Mouse (Mus musculus) adrenal gland, postnatal 14 days (tissue): ENCODE data around the gene Acrbp. TPM values are rescaled to one million over a fixed set of nuclear protein-coding genes. Genes with fewer than 3 reads are reported as not detected.
A peak's percentile ranks its signal among the peaks of the same experiment; 100 is the strongest.
"Not testable (repeated sequence)": the region's sequence is repeated elsewhere in the genome, so short reads cannot be mapped to it uniquely, and the experiment has no call there.

ENCODE experiments used
- DNase-seq: peaks from one replicate; pipeline ENCODE4 v3.0.0; 2021; ENCODE audit warnings: mixed read lengths
- long read RNA-seq, 2 experiments: library from polyadenylated mRNA; stranded (forward); transcript quantifications; one replicate each; pipeline ENCODE4 v2.0.0; 2021
- total RNA-seq: library from RNA; stranded (reverse); gene quantifications from 2 replicates; pipeline ENCODE4 v1.2.3, GENCODE M21; 2021

Gene Acrbp
- 7.5 and 8.2 TPM in 2 replicates for total RNA-seq
- long read RNA-seq, experiment 1 = 0 reads
- long read RNA-seq, experiment 2 = 0 reads

- no peak for DNase-seq
These were observed at the start of gene Acrbp for GRCm38 (mm10) chr6:125049678-125050077. TSS of gene Acrbp (plus strand) at chr6:125049689.

- no peak for DNase-seq
These were observed 45.8 kb upstream of the Acrbp start for GRCm38 (mm10) chr6:125003706-125004105.

GRCm38 (mm10) chr6:125005086-125005485 is 44.4 kb upstream of the Acrbp start:
- DNase-seq = no peak

- DNase-seq = no peak
These were observed 41.4 kb upstream of the Acrbp start for GRCm38 (mm10) chr6:125008060-125008459.

- DNase-seq = peak; percentile 98
These were observed 40.8 kb upstream of the Acrbp start for GRCm38 (mm10) chr6:125008586-125009128.

- DNase-seq = no peak
These were observed 40.5 kb upstream of the Acrbp start, which contains the start of gene Zfp384 for GRCm38 (mm10) chr6:125009129-125009180. TSS of gene Zfp384 (plus strand) at chr6:125009145.

GRCm38 (mm10) chr6:125009181-125010073 is 40.1 kb upstream of the Acrbp start:
- DNase-seq = peak; percentile 94

- DNase-seq = no peak
These were observed 31.8 kb upstream of the Acrbp start for GRCm38 (mm10) chr6:125017682-125018081.

- peak; percentile 85 for DNase-seq
These were observed 19.0 kb upstream of the Acrbp start for GRCm38 (mm10) chr6:125030532-125030931.

GRCm38 (mm10) chr6:125031604-125032003 is 17.9 kb upstream of the Acrbp start:
- DNase-seq = no peak

- no peak for DNase-seq
These were observed 10.8 kb upstream of the Acrbp start for GRCm38 (mm10) chr6:125038666-125039065.

- no peak for DNase-seq
These were observed 10.4 kb upstream of the Acrbp start for GRCm38 (mm10) chr6:125039131-125039530.

- peak; percentile 93 for DNase-seq
These were observed 9.8 kb upstream of the Acrbp start, which contains the start of gene Ing4 for GRCm38 (mm10) chr6:125039533-125040153. TSS of gene Ing4 (plus strand) at chr6:125039760.

- DNase-seq = no peak
These were observed 9.3 kb upstream of the Acrbp start for GRCm38 (mm10) chr6:125040221-125040620.

- DNase-seq = no peak
These were observed 8.4 kb upstream of the Acrbp start for GRCm38 (mm10) chr6:125041047-125041446.

GRCm38 (mm10) chr6:125042081-125042480 is 7.4 kb upstream of the Acrbp start:
- DNase-seq = no peak

GRCm38 (mm10) chr6:125046691-125047090 is 2.8 kb upstream of the Acrbp start:
- DNase-seq = peak; percentile 91

GRCm38 (mm10) chr6:125051237-125051636 is 1.7 kb downstream of the Acrbp start:
- DNase-seq = peak; percentile 43

- no peak for DNase-seq
These were observed 12.0 kb downstream of the Acrbp start for GRCm38 (mm10) chr6:125061493-125061892.

- DNase-seq = no peak
These were observed 13.0 kb downstream of the Acrbp start for GRCm38 (mm10) chr6:125062511-125062910.

- DNase-seq = no peak
These were observed 14.4 kb downstream of the Acrbp start for GRCm38 (mm10) chr6:125063906-125064305.

- not testable (repeated sequence) for DNase-seq
These were observed 15.7 kb downstream of the Acrbp start for GRCm38 (mm10) chr6:125065223-125065622.

GRCm38 (mm10) chr6:125067571-125067995 is 18.1 kb downstream of the Acrbp start, which contains the start of gene Lpar5:
TSS of gene Lpar5 (plus strand) at chr6:125067920.
- DNase-seq = no peak
